Mouse (Mus musculus): ENCODE measurements around the gene Gm17606. TPM values are rescaled to one million over a fixed set of nuclear protein-coding genes. Genes with fewer than 3 reads are reported as not detected.

Gene Gm17606
- polyA plus RNA-seq, 1 experiment from 2014 or later: not detected

GRCm38 (mm10) chr14:54630583-54631239 lies 10.0 kb upstream of the Gm17606 start:
- peaks cover 36% of the 10 kb centered on the region for H3K36me3 ChIP-seq
- H3K9ac ChIP-seq: 0 out of 2 replicates have a peak overlapping the region, but pooled peaks have one; percentile 3
- no peaks in the 10 kb centered on the region for H3K9me3 ChIP-seq (replicated peaks)
- H3K27me3 ChIP-seq: no peaks in the 10 kb centered on the region
- no peak overlapping the region for H3K4me2 ChIP-seq (replicated peaks)
- WGBS: 86% methylated on average over 11 of the region's 11 CpGs
- H3K4me1 ChIP-seq: peaks cover 7% of the 10 kb centered on the region
- H3K4me3 ChIP-seq: no peak overlapping the region
- ATAC-seq (ENCODE audit: low FRiP score): peak; percentile 36; the same call in 1 of the 2 replicates
- peak overlapping the region; percentile 71 for H3K27ac ChIP-seq

DNA sequence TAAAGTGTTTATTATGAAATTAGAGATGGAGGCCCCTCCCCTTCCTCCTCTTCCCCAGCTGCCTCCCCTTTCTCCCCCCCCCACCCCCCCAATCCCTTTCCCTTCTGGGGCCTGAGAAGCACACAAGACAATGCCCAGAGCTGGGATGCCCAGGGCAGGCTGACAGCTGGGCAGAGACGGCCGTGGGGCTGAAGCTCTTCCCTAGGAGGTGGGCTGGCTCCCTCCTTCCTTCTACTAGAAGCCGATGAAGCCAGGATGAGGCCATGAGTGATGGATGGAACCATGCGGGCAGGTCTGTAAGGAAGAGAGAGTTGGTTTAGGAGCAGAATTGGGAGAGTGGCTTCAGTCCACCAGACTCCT lies 9.5 kb upstream of the Gm17606 start:
- Histone ChIP-seq H3K4me1 (peaks cover 7% of the 10 kb centered on the region), H3K4me3 (no peak overlapping the region), H3K27ac (peak overlapping the region; percentile 71), H3K9me3 (replicated peaks) (no peaks in the 10 kb centered on the region), H3K9ac (0 out of 2 replicates have a peak overlapping the region, but pooled peaks have one; percentile 2), H3K27me3 (no peaks in the 10 kb centered on the region), H3K36me3 (peaks cover 41% of the 10 kb centered on the region), H3K4me2 (replicated peaks) (no peak overlapping the region)
- peak; percentile 53; the same call in 1 of the 2 replicates for ATAC-seq (ENCODE audit: low FRiP score)
- WGBS: 46% methylated on average over 4 of the region's 4 CpGs

- no peak for ATAC-seq (ENCODE audit: low FRiP score)
- no peak overlapping the region for H3K4me2 ChIP-seq (replicated peaks)
- H3K27me3 ChIP-seq: no peaks in the 10 kb centered on the region
- no peak overlapping the region for H3K4me3 ChIP-seq
- peaks cover 7% of the 10 kb centered on the region for H3K4me1 ChIP-seq
- WGBS: 93% methylated on average over 37 of the region's 37 CpGs
- peaks cover 52% of the 10 kb centered on the region for H3K36me3 ChIP-seq
- H3K9ac ChIP-seq: no peak overlapping the region
- H3K9me3 ChIP-seq (replicated peaks): no peaks in the 10 kb centered on the region
- H3K27ac ChIP-seq: no peak overlapping the region
These were observed 8.5 kb upstream of the Gm17606 start for GRCm38 (mm10) chr14:54632252-54632651.

DNA sequence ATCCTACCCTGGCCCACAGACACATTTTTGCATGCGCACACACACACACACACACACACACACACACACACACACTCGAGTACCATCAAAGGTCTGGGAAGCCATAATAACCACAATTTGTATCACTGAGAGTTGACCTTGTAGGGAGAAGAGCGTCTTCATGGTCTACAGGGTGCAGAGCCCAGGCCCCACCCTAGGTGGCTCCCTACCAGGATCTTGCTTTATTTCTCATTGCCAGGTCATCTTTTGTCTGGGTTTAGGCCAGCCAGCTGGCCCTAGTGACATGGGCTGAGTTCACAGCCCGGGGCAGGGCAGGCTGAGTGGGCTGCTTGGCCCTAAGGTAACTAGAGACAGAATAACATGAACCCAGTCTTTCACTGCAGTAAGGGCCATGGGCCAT lies 6.6 kb upstream of the Gm17606 start:
- Histone ChIP-seq H3K4me1 (peaks cover 11% of the 10 kb centered on the region), H3K27me3 (no peaks in the 10 kb centered on the region), H3K36me3 (peaks cover 63% of the 10 kb centered on the region), H3K27ac (no peak overlapping the region), H3K9ac (no peak overlapping the region), H3K4me2 (replicated peaks) (no peak overlapping the region), H3K9me3 (replicated peaks) (no peaks in the 10 kb centered on the region), H3K4me3 (no peak overlapping the region)
- no peak for ATAC-seq (ENCODE audit: low FRiP score)
- whole genome bisulfite sequencing: 73% methylated on average over 4 of the region's 4 CpGs

DNA sequence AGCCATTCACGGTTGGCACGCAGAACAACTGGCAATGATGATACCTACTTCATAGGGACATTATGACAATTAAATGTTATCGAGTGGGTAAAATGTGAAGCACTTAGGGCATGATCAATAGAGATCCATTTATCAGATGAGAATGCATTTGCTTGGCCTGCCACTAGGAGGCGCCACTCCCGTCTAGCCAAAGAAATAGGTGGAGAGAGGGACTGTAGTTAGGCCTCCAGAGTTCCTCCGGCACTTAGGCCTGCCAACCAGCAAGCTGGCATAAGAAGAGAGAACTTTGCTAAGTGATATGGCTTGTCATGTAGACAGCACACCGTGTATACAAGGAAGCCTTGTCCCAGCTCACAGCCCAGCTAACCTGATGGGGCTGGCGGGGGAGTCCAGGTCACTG lies 3.8 kb upstream of the Gm17606 start:
- Histone ChIP-seq H3K27ac (no peak overlapping the region), H3K27me3 (no peaks in the 10 kb centered on the region), H3K4me2 (replicated peaks) (no peak overlapping the region), H3K4me3 (no peak overlapping the region), H3K9ac (no peak overlapping the region), H3K4me1 (peaks cover 18% of the 10 kb centered on the region), H3K36me3 (peaks cover 49% of the 10 kb centered on the region), H3K9me3 (replicated peaks) (no peaks in the 10 kb centered on the region)
- 48% methylated on average over 8 of the region's 8 CpGs for WGBS
- no peak for ATAC-seq (ENCODE audit: low FRiP score)

DNA sequence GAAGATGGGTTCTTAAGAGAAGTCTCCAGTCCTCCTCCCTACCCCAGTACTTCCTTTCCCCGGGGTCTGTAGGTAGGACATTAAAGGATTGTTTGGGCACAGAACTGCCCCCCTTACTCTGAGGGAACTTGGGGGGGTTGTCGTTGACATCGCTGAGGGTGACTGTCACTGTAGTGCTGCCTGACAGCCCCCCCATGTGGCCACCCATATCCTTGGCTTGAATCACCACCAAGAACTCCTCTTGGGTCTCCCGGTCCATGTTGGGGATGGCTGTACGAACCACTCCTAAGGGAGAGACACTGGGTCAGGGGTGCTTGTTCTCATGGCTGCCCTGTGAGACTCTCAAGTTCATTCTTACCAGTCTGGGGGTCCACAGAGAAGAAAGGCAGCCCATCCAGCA lies 2.5 kb upstream of the Gm17606 start:
- Histone ChIP-seq H3K9me3 (replicated peaks) (no peaks in the 10 kb centered on the region), H3K4me2 (replicated peaks) (no peak overlapping the region), H3K4me1 (peaks cover 18% of the 10 kb centered on the region), H3K9ac (no peak overlapping the region; the same call in 1 of the 2 replicates), H3K36me3 (peaks cover 48% of the 10 kb centered on the region), H3K27ac (no peak overlapping the region), H3K4me3 (no peak overlapping the region), H3K27me3 (no peaks in the 10 kb centered on the region)
- 83% methylated on average over 5 of the region's 5 CpGs for WGBS
- no peak for ATAC-seq (ENCODE audit: low FRiP score)

GRCm38 (mm10) chr14:54640121-54640520 lies 631 bp upstream of the Gm17606 start:
- H3K9ac ChIP-seq: peak overlapping the region; percentile 91
- WGBS: 10% methylated on average over 4 of the region's 4 CpGs
- peaks cover 18% of the 10 kb centered on the region for H3K4me1 ChIP-seq
- H3K27ac ChIP-seq: peak overlapping the region; percentile 26; the same call in 1 of the 2 replicates
- no peaks in the 10 kb centered on the region for H3K9me3 ChIP-seq (replicated peaks)
- peak overlapping the region; percentile 70 for H3K4me3 ChIP-seq
- H3K27me3 ChIP-seq: no peaks in the 10 kb centered on the region
- no peak for ATAC-seq (ENCODE audit: low FRiP score)
- peak overlapping the region; percentile 87 for H3K4me2 ChIP-seq (replicated peaks)
- H3K36me3 ChIP-seq: peaks cover 62% of the 10 kb centered on the region

GRCm38 (mm10) chr14:54641305-54641969 lies 685 bp downstream of the Gm17606 start, which contains the start of gene Cdh24:
Gene Cdh24 (minus strand): TSS chr14:54641364.
- Histone ChIP-seq H3K27me3 (no peaks in the 10 kb centered on the region), H3K27ac (peak within 1 kb of the TSS; percentile 87), H3K4me1 (peaks cover 18% of the 10 kb centered on the region), H3K9ac (peak within 1 kb of the TSS; percentile 91), H3K4me2 (replicated peaks) (peak within 1 kb of the TSS; percentile 87), H3K9me3 (replicated peaks) (no peaks in the 10 kb centered on the region), H3K4me3 (peak within 1 kb of the TSS; percentile 70), H3K36me3 (peaks cover 65% of the 10 kb centered on the region)
- under 1% methylated on average over 52 of the region's 52 CpGs for WGBS
- peak; percentile 91 for ATAC-seq (ENCODE audit: low FRiP score)

GRCm38 (mm10) chr14:54642224-54642944 lies 1.6 kb downstream of the Gm17606 start:
- 82% methylated on average over 25 of the region's 25 CpGs for WGBS
- Histone ChIP-seq H3K9ac (no peak overlapping the region; the same call in 1 of the 2 replicates), H3K9me3 (replicated peaks) (no peaks in the 10 kb centered on the region), H3K4me3 (no peak overlapping the region), H3K27me3 (no peaks in the 10 kb centered on the region), H3K27ac (peak overlapping the region; percentile 87), H3K36me3 (peaks cover 65% of the 10 kb centered on the region), H3K4me2 (replicated peaks) (no peak overlapping the region), H3K4me1 (peaks cover 18% of the 10 kb centered on the region)
- no peak for ATAC-seq (ENCODE audit: low FRiP score)

GRCm38 (mm10) chr14:54643011-54643410 lies 2.3 kb downstream of the Gm17606 start:
- H3K27ac ChIP-seq: no peak overlapping the region; the same call in 1 of the 2 replicates
- no peak overlapping the region for H3K4me3 ChIP-seq
- H3K4me2 ChIP-seq (replicated peaks): no peak overlapping the region
- no peaks in the 10 kb centered on the region for H3K27me3 ChIP-seq
- no peak for ATAC-seq (ENCODE audit: low FRiP score)
- WGBS: 85% methylated on average over 2 of the region's 2 CpGs
- no peaks in the 10 kb centered on the region for H3K9me3 ChIP-seq (replicated peaks)
- H3K4me1 ChIP-seq: peaks cover 19% of the 10 kb centered on the region
- no peak overlapping the region for H3K9ac ChIP-seq
- peaks cover 72% of the 10 kb centered on the region for H3K36me3 ChIP-seq

- no peak overlapping the region for H3K27ac ChIP-seq
- no peak overlapping the region for H3K4me3 ChIP-seq
- 97% methylated on average over 9 of the region's 9 CpGs for WGBS
- no peaks in the 10 kb centered on the region for H3K27me3 ChIP-seq
- H3K9ac ChIP-seq: no peak overlapping the region
- H3K9me3 ChIP-seq (replicated peaks): no peaks in the 10 kb centered on the region
- ATAC-seq (ENCODE audit: low FRiP score): no peak
- peaks cover 23% of the 10 kb centered on the region for H3K4me1 ChIP-seq
- H3K36me3 ChIP-seq: peaks cover 71% of the 10 kb centered on the region
- no peak overlapping the region for H3K4me2 ChIP-seq (replicated peaks)
These were observed 3.5 kb downstream of the Gm17606 start for GRCm38 (mm10) chr14:54644294-54644693.

GRCm38 (mm10) chr14:54646455-54646854 lies 5.7 kb downstream of the Gm17606 start:
- H3K9me3 ChIP-seq (replicated peaks): no peaks in the 10 kb centered on the region
- H3K4me3 ChIP-seq: no peak overlapping the region
- ATAC-seq (ENCODE audit: low FRiP score): no peak
- no peak overlapping the region for H3K4me2 ChIP-seq (replicated peaks)
- H3K9ac ChIP-seq: no peak overlapping the region
- H3K27me3 ChIP-seq: no peaks in the 10 kb centered on the region
- H3K4me1 ChIP-seq: peaks cover 28% of the 10 kb centered on the region
- 94% methylated on average over 17 of the region's 17 CpGs for WGBS
- no peak overlapping the region for H3K27ac ChIP-seq
- peaks cover 89% of the 10 kb centered on the region for H3K36me3 ChIP-seq
